Mouse (Mus musculus): ENCODE data around the gene Ifit1.

- TF ChIP-seq CTCF (IDR thresholded peaks at IDR 0.05; ENCODE audit: extremely low read depth, insufficient read depth, low read length) (no peak), POLR2A (IDR thresholded peaks at IDR 0.05; ENCODE audit: extremely low read depth, insufficient read depth, low read length) (no peak)
Measured at GRCm38 (mm10) chr19:34627496-34627895, 13.2 kb upstream of the Ifit1 start.

All from cortical plate, adult 2 months (tissue).